Mouse (Mus musculus): ENCODE results near the gene Gdf1.

Gdf1 gene

GRCm38 (mm10) chr8:70329124-70329834 is at the start of gene Gdf1:
Gdf1 (plus strand) TSS chr8:70329817.
- DNase-seq (ENCODE audit: low spot score in 2 of 2): no peak

GRCm38 (mm10) chr8:70281001-70281400 is 48.6 kb upstream of the Gdf1 start:
- no peak for DNase-seq (ENCODE audit: low spot score in 2 of 2)

- DNase-seq (ENCODE audit: low spot score in 2 of 2): peak; percentile 83 to 89
These were observed 46.9 kb upstream of the Gdf1 start, which contains the start of gene Homer3 for GRCm38 (mm10) chr8:70282603-70283135. Homer3 (plus strand) TSS chr8:70282827.

GRCm38 (mm10) chr8:70283136-70284077 is 46.2 kb upstream of the Gdf1 start:
- DNase-seq (ENCODE audit: low spot score in 2 of 2): peak; percentile 38 to 58

- DNase-seq (ENCODE audit: low spot score in 2 of 2): no peak
These were observed 45.2 kb upstream of the Gdf1 start for GRCm38 (mm10) chr8:70284421-70284820.

GRCm38 (mm10) chr8:70285304-70285703 is 44.3 kb upstream of the Gdf1 start:
- DNase-seq (ENCODE audit: low spot score in 2 of 2): no peak

GRCm38 (mm10) chr8:70286737-70287136 is 42.9 kb upstream of the Gdf1 start:
- no peak for DNase-seq (ENCODE audit: low spot score in 2 of 2)

GRCm38 (mm10) chr8:70293988-70294405 is 35.6 kb upstream of the Gdf1 start:
- no peak for DNase-seq (ENCODE audit: low spot score in 2 of 2)

GRCm38 (mm10) chr8:70300881-70301280 is 28.7 kb upstream of the Gdf1 start:
- DNase-seq (ENCODE audit: low spot score in 2 of 2): no peak

GRCm38 (mm10) chr8:70302358-70302890 is 27.2 kb upstream of the Gdf1 start, which contains the start of the genes Ddx49 and Cope:
Ddx49 (minus strand) TSS chr8:70302489.
Cope (plus strand) TSS chr8:70302518.
- DNase-seq (ENCODE audit: low spot score in 2 of 2): peak; percentile 86 to 90

- no peak for DNase-seq (ENCODE audit: low spot score in 2 of 2)
These were observed 26.7 kb upstream of the Gdf1 start for GRCm38 (mm10) chr8:70302901-70303300.

GRCm38 (mm10) chr8:70309311-70309710 is 20.3 kb upstream of the Gdf1 start:
- no peak for DNase-seq (ENCODE audit: low spot score in 2 of 2)

GRCm38 (mm10) chr8:70313399-70313798 is 16.2 kb upstream of the Gdf1 start:
- no peak for DNase-seq (ENCODE audit: low spot score in 2 of 2)

- DNase-seq (ENCODE audit: low spot score in 2 of 2): no peak
These were observed 13.8 kb upstream of the Gdf1 start, which contains the start of gene Cers1 for GRCm38 (mm10) chr8:70315624-70316510. Cers1 (plus strand) TSS chr8:70315775.

GRCm38 (mm10) chr8:70316511-70317504 is 12.8 kb upstream of the Gdf1 start:
- no peak for DNase-seq (ENCODE audit: low spot score in 2 of 2)

- DNase-seq (ENCODE audit: low spot score in 2 of 2): no peak
These were observed 11.7 kb upstream of the Gdf1 start for GRCm38 (mm10) chr8:70317872-70318271.

GRCm38 (mm10) chr8:70323716-70324115 is 5.9 kb upstream of the Gdf1 start:
- no peak for DNase-seq (ENCODE audit: low spot score in 2 of 2)

- no peak for DNase-seq (ENCODE audit: low spot score in 2 of 2)
These were observed 2.1 kb upstream of the Gdf1 start for GRCm38 (mm10) chr8:70327512-70327911.

All from urinary bladder, adult 18-20 months (tissue).